Mouse (Mus musculus): ENCODE results near the gene Vipas39.

- TF ChIP-seq POLR2A (IDR thresholded peaks at IDR 0.05; ENCODE audit: borderline replicate concordance, extremely low read depth, insufficient read depth, insufficient read length, poor library complexity, severe bottlenecking): no peak
- no peak for TF ChIP-seq CTCF (IDR thresholded peaks at IDR 0.05; ENCODE audit: borderline replicate concordance, extremely low read depth, insufficient read depth, insufficient read length)
Observed at GRCm38 (mm10) chr12:87299657-87300440, 33.8 kb upstream of the Vipas39 start, which contains the start of gene Ism2.

Data from brain, embryonic 14.5 days (tissue).